Mouse (Mus musculus) heart, embryonic 15.5 days (tissue): ENCODE data around the gene Plekha6. TPM values are rescaled to one million over a fixed set of nuclear protein-coding genes. Genes with fewer than 3 reads are reported as not detected.

Source experiments
- ATAC-seq: fragments of 200-750 bp; cut with Nextera tagmentation; replicated peaks from 2 replicates; pipeline ENCODE4 v1.8.0; 2017; ENCODE audit warnings: low read depth, moderate TSS enrichment; ENCODE audit not compliant: insufficient number of reproducible peaks, insufficient read depth, low FRiP score
- H3K27ac ChIP-seq: fragments of 300-500 bp; sonication (generic); 2 replicates; pipeline ENCODE4 v1.5.1; 2015; ENCODE audit warnings: mild to moderate bottlenecking, inconsistent platforms
- H3K27me3 ChIP-seq: fragments of 300-500 bp; sonication (generic); 2 replicates; pipeline ENCODE4 v1.6.1; 2015; ENCODE audit warnings: inconsistent platforms
- H3K36me3 ChIP-seq: fragments of 300-500 bp; sonication (generic); 2 replicates; pipeline ENCODE4 v1.6.1; 2015; ENCODE audit warnings: mild to moderate bottlenecking, inconsistent platforms
- H3K4me1 ChIP-seq: fragments of 300-500 bp; sonication (generic); replicated peaks from 2 replicates; pipeline ENCODE4 v1.6.1; 2015; ENCODE audit warnings: inconsistent platforms
- H3K4me2 ChIP-seq: fragments of 300-500 bp; sonication (generic); 2 replicates; pipeline ENCODE4 v1.6.1; 2015; ENCODE audit warnings: inconsistent platforms, mild to moderate bottlenecking, moderate library complexity
- H3K4me3 ChIP-seq: fragments of 300-500 bp; sonication (generic); 2 replicates; pipeline ENCODE4 v1.5.1; 2015; ENCODE audit warnings: mild to moderate bottlenecking, inconsistent platforms
- H3K9ac ChIP-seq: fragments of 300-500 bp; sonication (generic); 2 replicates; pipeline ENCODE4 v1.6.1; 2015; ENCODE audit warnings: mild to moderate bottlenecking, inconsistent platforms
- H3K9me3 ChIP-seq: fragments of 300-500 bp; sonication (generic); replicated peaks from 2 replicates; pipeline ENCODE4 v1.6.1; 2016; ENCODE audit warnings: inconsistent platforms
- WGBS: fragments of 180-500 bp; shearing (Covaris S2); methylation state at CpG from one replicate; pipeline ENCODE4 v1.1.7; 2015; ENCODE audit warnings: mixed read lengths; 5-methylcytosine and 5-hydroxymethylcytosine counted together
- polyA plus RNA-seq: library from polyadenylated mRNA; unstranded; fragments of >200 nt; fragmentation: Nextera tagmentation; extraction: Ambion mirVana; gene quantifications from 2 replicates; pipeline ENCODE4 v1.2.1, GENCODE M21; 2015

Gene Plekha6
- polyA plus RNA-seq, 1 experiment from 2014 or later, result 12.2 TPM

- no peak for ATAC-seq
- WGBS, result 40% methylated on average over 16 of the region's 16 CpGs
- Histone ChIP-seq H3K9ac (no peak overlapping the region), H3K9me3 (no peaks in the 10 kb centered on the region), H3K4me3 (0 out of 2 replicates have a peak overlapping the region, but pooled peaks have one; percentile 1), H3K4me2 (peak overlapping the region; percentile 96), H3K27me3 (no peaks in the 10 kb centered on the region), H3K27ac (0 out of 2 replicates have a peak overlapping the region, but pooled peaks have one; percentile 99), H3K4me1 (peaks cover 27% of the 10 kb centered on the region), H3K36me3 (no peaks in the 10 kb centered on the region)
Measured at GRCm38 (mm10) chr1:133129471-133130221, 34.4 kb upstream of the Plekha6 start.

GRCm38 (mm10) chr1:133130638-133131560 is 33.1 kb upstream of the Plekha6 start, which contains the start of gene Ppp1r15b:
Gene Ppp1r15b (plus strand): TSS chr1:133131143.
- peak within 1 kb of the TSS; percentile 82 for H3K4me3 ChIP-seq
- H3K9ac ChIP-seq, result peak within 1 kb of the TSS; percentile 97
- H3K4me1 ChIP-seq, result peaks cover 38% of the 10 kb centered on the region
- 0 out of 2 replicates have a peak, but pooled peaks cover 2% of the 10 kb centered on the region for H3K36me3 ChIP-seq
- H3K27me3 ChIP-seq, result no peaks in the 10 kb centered on the region
- peak within 1 kb of the TSS; percentile 99 for H3K27ac ChIP-seq
- under 1% methylated on average over 72 of the region's 72 CpGs for WGBS
- peak within 1 kb of the TSS; percentile 96 for H3K4me2 ChIP-seq
- no peaks in the 10 kb centered on the region for H3K9me3 ChIP-seq
- ATAC-seq, result peak; percentile 98

GRCm38 (mm10) chr1:133131561-133131905 is 32.5 kb upstream of the Plekha6 start:
- 0% methylated on average over 31 of the region's 35 CpGs for WGBS
- Histone ChIP-seq H3K9me3 (no peaks in the 10 kb centered on the region), H3K27me3 (no peaks in the 10 kb centered on the region), H3K27ac (peak overlapping the region; percentile 99), H3K4me3 (peak overlapping the region; percentile 82), H3K4me2 (peak overlapping the region; percentile 96), H3K36me3 (peaks cover 6% of the 10 kb centered on the region; the same call in 1 of the 2 replicates), H3K9ac (peak overlapping the region; percentile 97), H3K4me1 (peaks cover 41% of the 10 kb centered on the region)
- no peak; the same call in 1 of the 2 replicates for ATAC-seq

GRCm38 (mm10) chr1:133131936-133132335 is 32.1 kb upstream of the Plekha6 start:
- 0% methylated on average over 11 of the region's 11 CpGs for WGBS
- Histone ChIP-seq H3K4me3 (peak overlapping the region; percentile 82), H3K4me1 (peaks cover 41% of the 10 kb centered on the region), H3K9ac (peak overlapping the region; percentile 97), H3K4me2 (peak overlapping the region; percentile 96), H3K27ac (peak overlapping the region; percentile 99), H3K9me3 (no peaks in the 10 kb centered on the region), H3K36me3 (peaks cover 9% of the 10 kb centered on the region), H3K27me3 (no peaks in the 10 kb centered on the region)
- ATAC-seq, result no peak

GRCm38 (mm10) chr1:133132388-133133326 is 31.4 kb upstream of the Plekha6 start:
- ATAC-seq, result no peak
- Histone ChIP-seq H3K27ac (peak overlapping the region; percentile 99), H3K27me3 (no peaks in the 10 kb centered on the region), H3K9me3 (no peaks in the 10 kb centered on the region), H3K36me3 (peaks cover 16% of the 10 kb centered on the region), H3K4me2 (peak overlapping the region; percentile 96), H3K4me1 (peaks cover 41% of the 10 kb centered on the region), H3K4me3 (peak overlapping the region; percentile 82), H3K9ac (peak overlapping the region; percentile 97)
- 3% methylated on average over 26 of the region's 26 CpGs for WGBS

- peak overlapping the region; percentile 99 for H3K27ac ChIP-seq
- WGBS, result 8% methylated on average over 2 of the region's 2 CpGs
Measured at GRCm38 (mm10) chr1:133133425-133133824, 30.6 kb upstream of the Plekha6 start.

GRCm38 (mm10) chr1:133134071-133134470 is 29.9 kb upstream of the Plekha6 start:
- H3K27ac ChIP-seq, result peak overlapping the region; percentile 36
- H3K9me3 ChIP-seq, result no peaks in the 10 kb centered on the region
- H3K9ac ChIP-seq, result peak overlapping the region; percentile 97
- WGBS, result 6% methylated on average over 4 of the region's 4 CpGs
- peaks cover 29% of the 10 kb centered on the region for H3K36me3 ChIP-seq
- H3K4me2 ChIP-seq, result peak overlapping the region; percentile 96
- H3K4me3 ChIP-seq, result peak overlapping the region; percentile 82
- ATAC-seq, result no peak
- H3K27me3 ChIP-seq, result no peaks in the 10 kb centered on the region
- peaks cover 41% of the 10 kb centered on the region for H3K4me1 ChIP-seq

More at GRCm38 (mm10) chr1:133133425-133133824, 30.6 kb upstream of the Plekha6 start:
- no peak for ATAC-seq
- Histone ChIP-seq H3K4me1 (peaks cover 41% of the 10 kb centered on the region), H3K4me2 (peak overlapping the region; percentile 96), H3K9me3 (no peaks in the 10 kb centered on the region), H3K36me3 (peaks cover 24% of the 10 kb centered on the region), H3K9ac (peak overlapping the region; percentile 97), H3K27me3 (no peaks in the 10 kb centered on the region), H3K4me3 (peak overlapping the region; percentile 82)

GRCm38 (mm10) chr1:133134881-133135280 is 29.1 kb upstream of the Plekha6 start:
- H3K4me3 ChIP-seq, result peak overlapping the region; percentile 82
- WGBS, result 5% methylated on average over 4 of the region's 4 CpGs
- H3K36me3 ChIP-seq, result peaks cover 35% of the 10 kb centered on the region
- no peaks in the 10 kb centered on the region for H3K9me3 ChIP-seq
- peak overlapping the region; percentile 97 for H3K9ac ChIP-seq
- peak overlapping the region; percentile 96 for H3K4me2 ChIP-seq
- peaks cover 36% of the 10 kb centered on the region for H3K4me1 ChIP-seq
- H3K27ac ChIP-seq, result 0 out of 2 replicates have a peak overlapping the region, but pooled peaks have one; percentile 36
- ATAC-seq, result no peak
- H3K27me3 ChIP-seq, result no peaks in the 10 kb centered on the region

GRCm38 (mm10) chr1:133135808-133136207 is 28.2 kb upstream of the Plekha6 start:
- peaks cover 31% of the 10 kb centered on the region for H3K4me1 ChIP-seq
- peak overlapping the region; percentile 96 for H3K4me2 ChIP-seq
- peak overlapping the region; percentile 82 for H3K4me3 ChIP-seq
- ATAC-seq, result no peak
- no peak overlapping the region for H3K27ac ChIP-seq
- no peaks in the 10 kb centered on the region for H3K27me3 ChIP-seq
- WGBS, result 50% methylated on average over 5 of the region's 5 CpGs
- no peaks in the 10 kb centered on the region for H3K9me3 ChIP-seq
- peaks cover 44% of the 10 kb centered on the region for H3K36me3 ChIP-seq
- no peak overlapping the region for H3K9ac ChIP-seq

- H3K27me3 ChIP-seq, result no peaks in the 10 kb centered on the region
- no peak overlapping the region for H3K4me2 ChIP-seq
- no peak overlapping the region for H3K27ac ChIP-seq
- H3K9me3 ChIP-seq, result no peaks in the 10 kb centered on the region
- H3K36me3 ChIP-seq, result peaks cover 52% of the 10 kb centered on the region
- no peak for ATAC-seq
- H3K4me3 ChIP-seq, result no peak overlapping the region
- 89% methylated on average over 1 of the region's 1 CpGs for WGBS
- H3K4me1 ChIP-seq, result peaks cover 21% of the 10 kb centered on the region
- no peak overlapping the region for H3K9ac ChIP-seq
Measured at GRCm38 (mm10) chr1:133138401-133138800, 25.6 kb upstream of the Plekha6 start.
